Mouse (Mus musculus) heart, adult 2 months (tissue): ENCODE measurements around the gene Sumo3.

Experiments
- CTCF ChIP-seq: fragments of 200-600 bp; IDR thresholded peaks from 2 replicates; pipeline ENCODE4 v1.8.1; 2022; ENCODE audit warnings: antibody characterized with exemption, mild to moderate bottlenecking, moderate library complexity
- EP300 ChIP-seq: fragments of 200-500 bp; IDR thresholded peaks from 2 replicates; pipeline ENCODE4 v1.6.1; 2011; ENCODE audit warnings: low read depth, low read length, control low read depth; ENCODE audit not compliant: insufficient read depth
- POLR2A ChIP-seq: fragments of 200-500 bp; IDR thresholded peaks from 2 replicates; pipeline ENCODE4 v1.6.1; 2011; ENCODE audit warnings: mild to moderate bottlenecking, low read depth, low read length, control low read depth; ENCODE audit not compliant: insufficient read depth

DNA sequence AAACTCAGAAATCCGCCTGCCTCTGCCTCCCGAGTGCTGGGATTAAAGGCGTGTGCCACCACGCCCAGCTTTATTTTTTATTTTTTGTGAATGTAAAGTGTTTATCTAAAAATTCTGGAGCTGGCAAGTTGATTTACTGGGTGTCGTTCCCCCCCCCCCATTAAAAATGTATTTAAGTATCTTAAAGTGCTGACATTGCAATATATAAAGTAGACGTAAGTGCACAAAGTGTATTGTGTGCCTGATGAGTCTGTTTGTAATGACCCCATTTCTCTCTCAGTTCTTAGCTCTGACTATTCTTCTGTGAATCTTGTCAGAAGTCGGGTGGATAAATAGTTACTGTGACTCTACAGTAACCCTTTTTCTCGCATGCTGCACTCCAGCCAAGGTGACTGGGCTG lies 9.8 kb downstream of the Sumo3 start:
- no peak for TF ChIP-seq CTCF
- TF ChIP-seq EP300, result no peak
- TF ChIP-seq POLR2A, result no peak
